Comparison of ENCODE assay signal across 15 mouse cellular contexts in genomic region chr11:75255330-75255729, GRCm38 (mm10).
DNase-seq lines count a peak whose midpoint lies in the region; ATAC-seq and TF ChIP-seq lines count a peak whose summit lies in the region.
"Had no signal": no experiment of that assay in that cellular context is flagged by ENCODE, and none has a peak within 500 bp of the region (broad histone marks: within the 10 kb centered on the region; RNA-seq: fewer than 3 reads in every experiment).

No protein-coding gene starts in this region.

- no peak overlapping the region for H3K4me3 ChIP-seq in heart, embryonic 12.5 days
- H3K4me3 ChIP-seq in heart, adult 2 months: no peak overlapping the region
- H3K4me3 ChIP-seq in liver, embryonic 13.5 days (replicated peaks): no peak overlapping the region
- H3K4me3 ChIP-seq in liver, postnatal 0 days (ENCODE audit: low read depth, low read length): no peak overlapping the region
- peak overlapping the region; percentile 46 for H3K4me3 ChIP-seq in megakaryocyte, embryonic 14.5 days (replicated peaks)
- H3K4me3 ChIP-seq: embryonic facial prominence, embryonic 13.5 days; limb, embryonic 15.5 days had no signal

- no peaks in the 10 kb centered on the region for H3K9me3 ChIP-seq in heart, embryonic 12.5 days (replicated peaks)
- no peaks in the 10 kb centered on the region for H3K9me3 ChIP-seq in liver, embryonic 13.5 days (replicated peaks)
- H3K9me3 ChIP-seq in liver, postnatal 0 days (ENCODE audit: low read length): no peaks in the 10 kb centered on the region
- H3K9me3 ChIP-seq in megakaryocyte, embryonic 14.5 days: no peaks in the 10 kb centered on the region
- H3K9me3 ChIP-seq: embryonic facial prominence, embryonic 13.5 days; limb, embryonic 15.5 days had no signal

- TF ChIP-seq EP300 in heart, adult 2 months (IDR thresholded peaks at IDR 0.05; ENCODE audit: insufficient read depth, low read depth, low read length): no peak
- TF ChIP-seq EP300 in liver, postnatal 0 days (IDR thresholded peaks at IDR 0.05; ENCODE audit: low read depth): no peak; the same call in 1 of the 2 replicates

- no peak overlapping the region for H3K4me2 ChIP-seq in heart, embryonic 12.5 days
- no peak overlapping the region for H3K4me2 ChIP-seq in liver, embryonic 13.5 days
- no peak overlapping the region for H3K4me2 ChIP-seq in liver, postnatal 0 days (ENCODE audit: low read depth, low read length)
- H3K4me2 ChIP-seq: embryonic facial prominence, embryonic 13.5 days; limb, embryonic 15.5 days had no signal

- peak overlapping the region; percentile 16; the same call in 1 of the 2 replicates for H3K9ac ChIP-seq in heart, embryonic 12.5 days
- H3K9ac ChIP-seq in heart, adult 2 months (ENCODE audit: low read depth, low read length): no peak overlapping the region
- H3K9ac ChIP-seq in liver, embryonic 13.5 days: no peak overlapping the region
- no peak overlapping the region for H3K9ac ChIP-seq in liver, postnatal 0 days (replicated peaks)
- H3K9ac ChIP-seq: limb, embryonic 15.5 days had no signal

- H3K27me3 ChIP-seq in heart, embryonic 12.5 days (replicated peaks): no peaks in the 10 kb centered on the region
- no peaks in the 10 kb centered on the region for H3K27me3 ChIP-seq in heart, adult 2 months (ENCODE audit: control insufficient read depth, insufficient read depth, low read length)
- H3K27me3 ChIP-seq in liver, embryonic 13.5 days: no peaks in the 10 kb centered on the region
- H3K27me3 ChIP-seq in liver, postnatal 0 days (ENCODE audit: insufficient read depth, low read length): no peaks in the 10 kb centered on the region
- H3K27me3 ChIP-seq in megakaryocyte, embryonic 14.5 days (replicated peaks): peaks cover 31% of the 10 kb centered on the region
- H3K27me3 ChIP-seq: embryonic facial prominence, embryonic 13.5 days; limb, embryonic 15.5 days had no signal

- 76% methylated on average over 5 of the region's 5 CpGs for WGBS in heart, embryonic 12.5 days
- 58% methylated on average over 5 of the region's 5 CpGs for WGBS in heart, adult 2 months
- WGBS in liver, embryonic 13.5 days (ENCODE audit: insufficient replicate concordance): 49% methylated on average over 5 of the region's 5 CpGs
- 41% methylated on average over 5 of the region's 5 CpGs for WGBS in liver, postnatal 0 days (ENCODE audit: insufficient replicate concordance)

- no peak for TF ChIP-seq CTCF in heart, adult 2 months (IDR thresholded peaks at IDR 0.05)
- no peak for TF ChIP-seq CTCF in liver, postnatal 0 days (IDR thresholded peaks at IDR 0.05; ENCODE audit: low read depth)

- DNase-seq in heart, adult 2 months: no peak
- no peak for DNase-seq in liver, embryonic 13.5 days
- no peak for DNase-seq in liver, postnatal 0 days
- DNase-seq in frontal cortex, postnatal 14 days (ENCODE audit: low spot score in 2 of 2): no peak
- no peak for DNase-seq in T-cell, adult 2 months (ENCODE audit: low spot score)
- DNase-seq: cerebellum, adult 9-11 months; gastrocnemius, postnatal 10 days; kidney, adult 11 months; layer of hippocampus, postnatal 36 days had no signal

- peaks cover 46% of the 10 kb centered on the region for H3K4me1 ChIP-seq in heart, embryonic 12.5 days (replicated peaks)
- H3K4me1 ChIP-seq in heart, adult 2 months (ENCODE audit: control insufficient read depth, insufficient read depth, low read length): peaks cover 4% of the 10 kb centered on the region
- peaks cover 17% of the 10 kb centered on the region for H3K4me1 ChIP-seq in liver, embryonic 13.5 days (replicated peaks)
- H3K4me1 ChIP-seq in liver, postnatal 0 days (ENCODE audit: insufficient read depth): peaks cover 8% of the 10 kb centered on the region
- peaks cover 39% of the 10 kb centered on the region for H3K4me1 ChIP-seq in megakaryocyte, embryonic 14.5 days

- no peak for ATAC-seq in heart, embryonic 12.5 days (ENCODE audit: insufficient number of reproducible peaks, low FRiP score)
- ATAC-seq in liver, embryonic 13.5 days (ENCODE audit: low read depth): no peak
- no peak for ATAC-seq in liver, postnatal 0 days
- ATAC-seq in activated CD4-positive, CD25-positive, alpha-beta regulatory T cell, adult 4 months: peak; percentile 32
- ATAC-seq: hindbrain, postnatal 0 days had no signal

- H3K27ac ChIP-seq in heart, embryonic 12.5 days (ENCODE audit: poor library complexity, severe bottlenecking): no peak overlapping the region
- no peak overlapping the region for H3K27ac ChIP-seq in heart, adult 2 months
- H3K27ac ChIP-seq in liver, embryonic 13.5 days: peak overlapping the region; percentile 41; the same call in 1 of the 2 replicates
- H3K27ac ChIP-seq in liver, postnatal 0 days (ENCODE audit: low read depth): no peak overlapping the region
- H3K27ac ChIP-seq: hindbrain, postnatal 0 days had no signal

- no peak for TF ChIP-seq POLR2A in heart, adult 2 months (IDR thresholded peaks at IDR 0.05; ENCODE audit: insufficient read depth, low read depth, low read length)

- no peaks in the 10 kb centered on the region for H3K79me2 ChIP-seq in heart, adult 2 months (replicated peaks; ENCODE audit: control insufficient read depth, insufficient read depth, low read length)

- H3K36me3 ChIP-seq in heart, embryonic 12.5 days: no peaks in the 10 kb centered on the region
- no peaks in the 10 kb centered on the region for H3K36me3 ChIP-seq in heart, adult 2 months (ENCODE audit: control insufficient read depth, insufficient read depth, low read length)
- no peaks in the 10 kb centered on the region for H3K36me3 ChIP-seq in liver, embryonic 13.5 days
- H3K36me3 ChIP-seq in liver, postnatal 0 days (replicated peaks; ENCODE audit: insufficient read depth, low read length): no peaks in the 10 kb centered on the region
- no peaks in the 10 kb centered on the region for H3K36me3 ChIP-seq in megakaryocyte, embryonic 14.5 days (replicated peaks; ENCODE audit: low read length)
- H3K36me3 ChIP-seq: embryonic facial prominence, embryonic 13.5 days; limb, embryonic 15.5 days had no signal

- intact Hi-C loops in heart, adult 2 months (cut with DNase I): no loop called here
